In the genomic region with DNA sequence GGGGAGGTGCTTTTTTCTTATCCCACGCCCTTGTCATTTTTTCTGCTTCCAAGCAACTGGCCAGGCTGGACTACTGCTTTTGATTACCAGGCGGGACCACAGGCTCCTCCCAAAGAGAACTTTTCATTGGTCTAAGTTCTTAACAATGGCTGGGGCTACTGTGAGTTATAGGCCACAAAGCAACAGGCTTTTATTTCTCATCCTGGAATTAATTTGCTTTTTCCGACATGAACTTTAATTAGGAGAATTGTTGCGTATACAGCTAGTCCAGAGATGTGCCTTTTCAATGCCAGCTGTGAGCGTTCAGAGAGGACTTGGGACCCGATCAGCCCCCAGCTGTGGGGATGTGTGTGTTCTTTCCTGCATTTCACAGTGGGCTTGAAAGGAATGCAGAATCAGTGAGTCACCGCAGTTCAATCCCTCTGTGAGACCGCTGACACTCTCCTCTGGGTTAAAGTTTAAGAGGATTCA, we compare ENCODE assay signal across 10 mouse cellular contexts.
A peak's percentile ranks its signal among the peaks of the same experiment; 100 is the strongest.
DNase-seq lines count a peak whose midpoint lies in the region; ATAC-seq and TF ChIP-seq lines count a peak whose summit lies in the region.
"Had no signal": no experiment of that assay in that cellular context is flagged by ENCODE, and none has a peak within 500 bp of the region (broad histone marks: within the 10 kb centered on the region; RNA-seq: fewer than 3 reads in every experiment).

No protein-coding gene starts in this region.

- no peak overlapping the region for H3K9ac ChIP-seq in kidney, postnatal 0 days (ENCODE audit: low read depth, low read length)
- no peak overlapping the region for H3K9ac ChIP-seq in stomach, postnatal 0 days (ENCODE audit: low read length)
- H3K9ac ChIP-seq: liver, embryonic 15.5 days had no signal

- no peak for TF ChIP-seq EP300 in stomach, postnatal 0 days (optimal IDR thresholded peaks at IDR 0.05)

- 22% methylated on average over 8 of the region's 8 CpGs for WGBS in kidney, postnatal 0 days
- WGBS in stomach, postnatal 0 days, result 19% methylated on average over 8 of the region's 8 CpGs

- peak overlapping the region; percentile 38; the same call in 1 of the 2 replicates for H3K27ac ChIP-seq in kidney, postnatal 0 days
- 0 out of 2 replicates have a peak overlapping the region, but pooled peaks have one; percentile 8 for H3K27ac ChIP-seq in stomach, postnatal 0 days (replicated peaks)
- H3K27ac ChIP-seq: liver, embryonic 15.5 days had no signal

- no peak for TF ChIP-seq CTCF in kidney, postnatal 0 days (IDR thresholded peaks at IDR 0.05; ENCODE audit: low read depth)
- no peak for TF ChIP-seq CTCF in stomach, postnatal 0 days (IDR thresholded peaks at IDR 0.05; ENCODE audit: low read depth)

- ATAC-seq in kidney, postnatal 0 days (replicated peaks; ENCODE audit: low FRiP score, low read depth), result peak; percentile 84
- no peak for ATAC-seq in stomach, postnatal 0 days (ENCODE audit: low FRiP score, low TSS enrichment)

- H3K4me1 ChIP-seq in kidney, postnatal 0 days (replicated peaks; ENCODE audit: insufficient read depth, low read length), result no peaks in the 10 kb centered on the region
- H3K4me1 ChIP-seq in stomach, postnatal 0 days (replicated peaks; ENCODE audit: control insufficient read depth, insufficient read depth), result peaks cover 2% of the 10 kb centered on the region; the same call in 1 of the 2 replicates

- peak; percentile 3 to 17 for DNase-seq in adrenal gland, adult (ENCODE audit: inconsistent age in 2 of 2, low spot score in 1 of 2)
- no peak for DNase-seq in adrenal gland, adult 8-10 months
- peak; percentile 38 for DNase-seq in lung, postnatal 10 days
- no peak for DNase-seq in lung, adult 18-20 months
- DNase-seq in kidney, postnatal 0 days (ENCODE audit: low spot score), result peak; percentile 79
- no peak for DNase-seq in stomach, postnatal 0 days (ENCODE audit: low spot score)
- no peak for DNase-seq in layer of hippocampus, postnatal 10 days (ENCODE audit: low spot score in 2 of 2)
- no peak for DNase-seq in urinary bladder, adult 2 months (ENCODE audit: low spot score)
- DNase-seq: heart, postnatal 14 days had no signal

- H3K4me3 ChIP-seq in kidney, postnatal 0 days (replicated peaks; ENCODE audit: low read depth, low read length), result no peak overlapping the region
- no peak overlapping the region for H3K4me3 ChIP-seq in stomach, postnatal 0 days (ENCODE audit: low read depth, low read length)
- H3K4me3 ChIP-seq: liver, embryonic 15.5 days had no signal

- no peaks in the 10 kb centered on the region for H3K36me3 ChIP-seq in kidney, postnatal 0 days (ENCODE audit: insufficient read depth, low read length)
- H3K36me3 ChIP-seq in stomach, postnatal 0 days (ENCODE audit: control insufficient read depth, insufficient read depth, low read length), result no peaks in the 10 kb centered on the region
- H3K36me3 ChIP-seq: liver, embryonic 15.5 days had no signal

- H3K9me3 ChIP-seq in kidney, postnatal 0 days (replicated peaks; ENCODE audit: low read length), result no peaks in the 10 kb centered on the region
- no peaks in the 10 kb centered on the region for H3K9me3 ChIP-seq in stomach, postnatal 0 days (ENCODE audit: control insufficient read depth, low read length)
- H3K9me3 ChIP-seq: liver, embryonic 15.5 days had no signal

- no peaks in the 10 kb centered on the region for H3K27me3 ChIP-seq in kidney, postnatal 0 days (ENCODE audit: insufficient read depth, low read length)
- H3K27me3 ChIP-seq in stomach, postnatal 0 days (ENCODE audit: control insufficient read depth, insufficient read depth, low read length), result no peaks in the 10 kb centered on the region
- H3K27me3 ChIP-seq: liver, embryonic 15.5 days had no signal

- no peak overlapping the region for H3K4me2 ChIP-seq in kidney, postnatal 0 days (ENCODE audit: low read length)
- no peak overlapping the region for H3K4me2 ChIP-seq in stomach, postnatal 0 days (replicated peaks; ENCODE audit: low read depth)
- H3K4me2 ChIP-seq: liver, embryonic 15.5 days had no signal

Comparison
In these comparisons a context has a peak if more than half of its experiments do, and no peak if none do; other contexts are left out.
1. DNase-seq: peak in adrenal gland, adult (2 of 2), lung, postnatal 10 days (single experiment) and kidney, postnatal 0 days (single experiment); none in adrenal gland, adult 8-10 months (single experiment), lung, adult 18-20 months (0 of 2), stomach, postnatal 0 days (single experiment), layer of hippocampus, postnatal 10 days (0 of 2) and urinary bladder, adult 2 months (single experiment).